Mouse (Mus musculus) kidney, embryonic 16.5 days (tissue): ENCODE results near the gene Coq8b. TPM values are rescaled to one million over a fixed set of nuclear protein-coding genes. Genes with fewer than 3 reads are reported as not detected.

ENCODE experiments used
- ATAC-seq: fragments of 200-750 bp; cut with Nextera tagmentation; 2 replicates; pipeline ENCODE4 v1.8.0; 2017; ENCODE audit warnings: moderate TSS enrichment; ENCODE audit not compliant: low FRiP score, low TSS enrichment
- H3K27ac ChIP-seq: fragments of 300-500 bp; sonication (generic); 2 replicates; pipeline ENCODE4 v1.5.1; 2014; ENCODE audit warnings: low read length
- H3K27me3 ChIP-seq: fragments of 300-500 bp; sonication (generic); 2 replicates; pipeline ENCODE4 v1.6.1; 2014; ENCODE audit warnings: low read length, control low read depth, mixed read lengths; ENCODE audit not compliant: insufficient read depth
- H3K36me3 ChIP-seq: fragments of 300-500 bp; sonication (generic); 2 replicates; pipeline ENCODE4 v1.6.1; 2014; ENCODE audit warnings: low read length, control low read depth, mixed read lengths; ENCODE audit not compliant: insufficient read depth
- H3K4me1 ChIP-seq: fragments of 300-500 bp; sonication (generic); 2 replicates; pipeline ENCODE4 v1.6.1; 2014; ENCODE audit warnings: low read length, control low read depth, mixed read lengths; ENCODE audit not compliant: insufficient read depth
- H3K4me2 ChIP-seq: fragments of 300-500 bp; sonication (generic); replicated peaks from 2 replicates; pipeline ENCODE4 v1.6.1; 2014; ENCODE audit warnings: low read depth, low read length
- H3K4me3 ChIP-seq: fragments of 300-500 bp; sonication (generic); 2 replicates; pipeline ENCODE4 v1.5.1; 2014; ENCODE audit warnings: mild to moderate bottlenecking, low read length
- H3K9ac ChIP-seq: fragments of 300-500 bp; sonication (generic); replicated peaks from 2 replicates; pipeline ENCODE4 v1.6.1; 2014; ENCODE audit warnings: low read length
- H3K9me3 ChIP-seq: fragments of 300-500 bp; sonication (generic); 2 replicates; pipeline ENCODE4 v1.6.1; 2016; ENCODE audit warnings: low read length, control low read depth
- WGBS: fragments of 180-500 bp; shearing (Covaris S2); extraction: QIAGEN DNeasy Blood & Tissue Kit; methylation state at CpG from one replicate; pipeline ENCODE4 v1.1.7; 2014; 5-methylcytosine and 5-hydroxymethylcytosine counted together
- polyA plus RNA-seq: library from polyadenylated mRNA; unstranded; fragments of >200 nt; fragmentation: Nextera tagmentation; extraction: Ambion mirVana; gene quantifications from 2 replicates; pipeline ENCODE4 v1.2.1, GENCODE M21; 2015

Gene Coq8b
- 26.4 and 28.6 TPM in 2 replicates for polyA plus RNA-seq

DNA sequence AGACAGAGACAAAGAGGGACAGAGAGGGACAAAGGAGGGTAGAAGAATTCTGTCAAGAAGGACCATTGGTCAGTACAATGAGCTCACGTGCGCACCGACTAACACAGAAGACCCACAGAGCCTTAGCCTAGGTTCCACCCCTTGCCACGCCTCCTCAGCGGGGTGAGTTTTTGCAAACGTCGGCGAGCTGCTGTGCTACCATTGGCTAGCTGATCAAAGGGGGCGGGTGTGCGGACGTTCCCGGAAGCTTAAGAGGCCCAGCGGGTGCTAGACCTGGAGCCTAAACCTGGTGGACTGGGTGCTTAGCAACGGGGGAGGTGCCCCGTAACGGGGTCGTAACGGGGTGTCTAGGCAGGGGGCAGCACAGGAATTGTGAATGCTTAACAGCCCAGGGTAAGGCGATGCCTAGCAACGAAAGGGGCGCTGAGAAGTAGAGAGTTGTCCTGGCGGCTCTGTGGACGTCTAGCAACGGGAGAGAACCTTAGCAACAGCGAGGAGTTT lies at the start of gene Coq8b:
TSS of gene Coq8b (plus strand) at position 243 of the 501 bp plus-strand sequence.
- Histone ChIP-seq H3K4me2 (peak within 1 kb of the TSS; percentile 73), H3K27ac (peak within 1 kb of the TSS; percentile 82), H3K36me3 (no peaks in the 10 kb centered on the region), H3K9me3 (no peaks in the 10 kb centered on the region), H3K4me1 (peaks cover 14% of the 10 kb centered on the region), H3K27me3 (no peaks in the 10 kb centered on the region), H3K4me3 (peak within 1 kb of the TSS; percentile 62), H3K9ac (peak within 1 kb of the TSS; percentile 64)
- ATAC-seq, result peak; percentile 93
- WGBS, result under 1% methylated on average over 25 of the region's 25 CpGs

DNA sequence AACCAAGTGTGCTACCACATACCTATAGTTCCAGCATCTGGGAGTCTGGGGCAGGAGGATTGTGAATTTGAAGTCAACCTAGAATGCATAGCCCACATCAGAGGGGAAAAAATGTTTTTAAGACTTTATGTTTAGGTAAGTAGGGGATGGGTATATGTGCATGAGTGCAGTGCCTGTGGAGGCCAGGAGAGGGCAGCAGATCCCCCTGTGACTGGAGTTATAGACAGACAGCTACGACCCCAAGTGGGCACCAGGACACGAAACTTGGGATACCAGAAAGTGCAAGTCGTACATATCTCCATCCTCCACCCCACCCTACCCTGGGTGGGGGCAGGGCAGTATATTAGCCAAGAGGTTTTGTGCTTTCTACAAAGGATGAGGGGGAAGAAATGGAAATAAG lies 47.9 kb upstream of the Coq8b start:
- H3K9ac ChIP-seq, result no peak overlapping the region
- WGBS, result 71% methylated on average over 3 of the region's 3 CpGs

DNA sequence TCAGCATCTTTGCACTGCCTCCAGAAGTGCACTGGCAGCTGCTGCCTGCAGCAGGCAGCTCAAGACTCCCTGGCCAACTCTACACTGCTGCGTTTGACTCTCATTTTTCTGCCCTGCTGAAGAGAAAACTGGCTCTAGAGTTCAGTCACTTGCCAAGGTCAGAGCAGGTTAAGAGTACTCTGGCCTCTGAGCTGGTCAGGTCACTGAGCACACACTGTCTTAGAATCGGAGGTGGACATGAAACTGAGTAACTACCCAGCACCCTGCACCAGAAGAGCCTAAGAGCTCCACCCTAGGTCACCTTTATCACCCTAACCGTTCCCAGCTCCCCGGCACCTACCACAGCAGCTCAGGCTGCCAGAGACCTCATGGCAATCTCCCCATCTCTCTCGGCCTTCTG lies 46.8 kb upstream of the Coq8b start:
- Histone ChIP-seq H3K4me2 (no peak overlapping the region), H3K27ac (no peak overlapping the region), H3K4me1 (no peaks in the 10 kb centered on the region), H3K9me3 (0 out of 2 replicates have a peak, but pooled peaks cover 6% of the 10 kb centered on the region), H3K36me3 (peaks cover 69% of the 10 kb centered on the region), H3K9ac (no peak overlapping the region), H3K4me3 (no peak overlapping the region), H3K27me3 (no peaks in the 10 kb centered on the region)
- no peak for ATAC-seq
- 93% methylated on average over 5 of the region's 5 CpGs for WGBS

More for the DNA sequence above, 47.9 kb upstream of the Coq8b start:
- Histone ChIP-seq H3K4me1 (no peaks in the 10 kb centered on the region), H3K4me2 (no peak overlapping the region), H3K4me3 (no peak overlapping the region), H3K27ac (no peak overlapping the region), H3K27me3 (no peaks in the 10 kb centered on the region), H3K36me3 (peaks cover 59% of the 10 kb centered on the region), H3K9me3 (0 out of 2 replicates have a peak, but pooled peaks cover 6% of the 10 kb centered on the region)
- no peak for ATAC-seq

DNA sequence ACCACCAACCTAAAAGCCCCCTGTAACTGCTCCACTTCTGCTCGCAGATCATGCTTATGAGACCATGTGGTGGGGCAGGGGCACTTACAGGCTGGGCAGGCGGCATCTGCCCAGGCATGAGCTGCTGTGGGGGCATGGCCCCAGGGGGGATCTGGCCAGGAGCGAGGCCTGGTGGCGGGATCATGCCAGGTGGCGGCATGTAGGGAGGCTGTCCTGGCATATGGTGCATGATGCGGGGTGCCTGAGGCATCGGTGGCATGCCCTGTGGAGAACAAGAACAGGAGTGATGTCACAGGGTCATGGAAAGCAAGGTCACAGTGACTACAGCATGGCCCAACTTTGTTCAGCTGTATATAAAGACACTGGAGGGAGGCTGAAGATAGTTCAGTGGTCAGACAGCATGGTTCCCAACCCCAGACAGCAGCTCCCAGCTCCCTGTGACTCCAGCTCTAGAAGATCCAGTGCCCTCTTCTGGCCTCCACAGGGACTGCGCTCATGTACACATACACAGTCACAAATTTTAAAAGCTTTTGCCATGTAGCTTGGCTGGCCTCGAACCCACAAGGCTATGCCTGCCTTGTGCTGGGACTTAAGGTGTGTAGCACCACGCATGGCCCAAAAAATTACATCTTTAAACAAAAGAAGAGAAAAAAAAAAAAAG lies 43.4 kb upstream of the Coq8b start:
- 97% methylated on average over 10 of the region's 10 CpGs for WGBS
- H3K27me3 ChIP-seq, result no peaks in the 10 kb centered on the region
- no peak overlapping the region for H3K4me2 ChIP-seq
- H3K36me3 ChIP-seq, result peaks cover 91% of the 10 kb centered on the region
- ATAC-seq, result no peak
- H3K9ac ChIP-seq, result no peak overlapping the region
- peaks cover 9% of the 10 kb centered on the region for H3K4me1 ChIP-seq
- H3K4me3 ChIP-seq, result no peak overlapping the region
- 0 out of 2 replicates have a peak, but pooled peaks cover 6% of the 10 kb centered on the region for H3K9me3 ChIP-seq
- no peak overlapping the region for H3K27ac ChIP-seq

DNA sequence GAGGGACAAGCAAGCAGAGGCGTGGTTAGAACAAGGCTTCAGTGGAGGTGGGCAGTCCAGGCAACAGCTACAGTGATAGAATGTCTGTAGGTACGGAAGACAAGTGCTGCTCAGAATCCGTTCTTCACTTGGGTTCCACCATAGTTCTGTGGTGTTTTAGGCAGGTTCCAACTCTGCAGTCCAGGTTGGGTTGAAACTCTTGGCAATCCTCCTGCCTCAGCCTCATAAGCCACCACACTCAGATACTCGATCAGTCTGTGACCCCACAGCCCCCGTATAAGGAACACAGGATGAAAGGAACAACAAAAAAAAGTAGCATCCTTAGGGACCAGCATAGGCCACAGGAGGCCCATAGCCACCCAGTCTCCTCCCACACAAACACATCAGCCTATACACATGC lies 40.4 kb upstream of the Coq8b start:
- H3K27me3 ChIP-seq, result no peaks in the 10 kb centered on the region
- H3K9me3 ChIP-seq, result 0 out of 2 replicates have a peak, but pooled peaks cover 3% of the 10 kb centered on the region
- 93% methylated on average over 5 of the region's 5 CpGs for WGBS
- H3K4me1 ChIP-seq, result peaks cover 17% of the 10 kb centered on the region
- no peak overlapping the region for H3K4me2 ChIP-seq
- no peak overlapping the region for H3K9ac ChIP-seq
- H3K27ac ChIP-seq, result no peak overlapping the region
- ATAC-seq, result no peak
- H3K4me3 ChIP-seq, result no peak overlapping the region
- peaks cover 68% of the 10 kb centered on the region for H3K36me3 ChIP-seq

DNA sequence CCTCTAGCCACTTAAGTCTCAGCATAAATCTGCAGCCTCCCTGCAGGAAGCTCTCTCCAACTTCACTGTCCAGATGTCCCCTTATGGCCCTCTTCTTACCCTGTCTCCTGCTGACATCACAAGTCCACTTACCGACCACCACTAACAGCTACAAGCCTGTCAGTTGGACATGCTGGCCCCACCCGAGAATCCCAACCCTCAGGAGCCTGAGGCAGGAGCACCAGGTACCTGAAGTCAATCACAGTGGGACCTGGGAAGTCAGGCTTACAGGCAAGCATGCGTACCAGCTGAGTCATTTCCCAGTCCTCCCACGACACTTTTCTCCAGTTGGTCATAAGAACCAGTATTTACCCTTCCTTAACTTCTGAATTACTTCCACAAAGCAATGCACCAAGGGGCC lies 39.1 kb upstream of the Coq8b start:
- H3K36me3 ChIP-seq, result peaks cover 55% of the 10 kb centered on the region
- ATAC-seq, result no peak
- H3K27me3 ChIP-seq, result no peaks in the 10 kb centered on the region
- peaks cover 17% of the 10 kb centered on the region for H3K4me1 ChIP-seq
- 0 out of 2 replicates have a peak overlapping the region, but pooled peaks have one; percentile 39 for H3K9ac ChIP-seq
- 69% methylated on average over 4 of the region's 4 CpGs for WGBS
- no peak overlapping the region for H3K4me3 ChIP-seq
- H3K27ac ChIP-seq, result no peak overlapping the region
- H3K4me2 ChIP-seq, result peak overlapping the region; percentile 20
- H3K9me3 ChIP-seq, result 0 out of 2 replicates have a peak, but pooled peaks cover 3% of the 10 kb centered on the region

DNA sequence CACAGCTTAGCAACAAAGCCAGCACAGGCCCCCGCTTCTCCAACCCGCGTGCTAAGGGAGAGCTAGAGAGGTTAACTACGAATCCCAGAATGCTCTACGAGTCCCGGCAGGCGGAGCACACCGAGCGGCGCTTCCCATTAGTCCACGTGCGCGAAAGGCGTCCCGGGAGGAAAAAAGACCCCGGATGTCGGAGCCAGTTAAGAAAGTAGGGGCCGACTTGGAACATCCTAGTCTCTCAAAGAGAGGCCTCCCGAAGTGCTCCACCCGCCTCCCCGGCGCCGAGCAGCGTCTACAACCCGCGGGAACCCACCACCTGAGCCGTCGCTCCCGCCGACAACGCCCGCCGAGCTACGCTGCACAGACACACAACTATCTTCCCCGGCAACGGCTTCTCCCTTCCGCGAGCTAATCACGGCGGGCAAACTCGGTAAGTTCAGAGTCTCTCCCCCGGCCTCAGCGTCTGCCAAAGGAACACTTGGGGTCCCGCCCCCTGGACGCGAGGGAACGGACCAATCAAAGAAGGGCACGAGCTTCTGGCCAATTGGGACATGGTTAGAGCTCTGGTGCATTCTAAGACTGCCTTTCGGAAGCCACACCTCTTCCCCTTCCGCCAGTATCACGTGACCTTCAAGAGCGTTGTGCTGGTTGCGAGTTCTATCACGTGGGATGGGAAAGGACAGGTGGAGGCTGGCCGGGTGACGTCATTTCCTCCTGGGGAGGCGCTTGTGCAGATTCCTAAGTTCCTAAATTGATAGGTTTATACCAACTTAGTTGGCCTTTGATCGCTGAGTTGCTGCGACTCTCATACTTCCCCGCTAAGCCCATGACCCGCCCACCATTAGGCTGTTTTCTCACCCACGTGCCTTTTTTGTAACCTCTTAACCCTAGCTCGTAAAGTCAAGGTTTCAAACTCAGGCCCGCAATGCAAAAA lies 36.9 kb upstream of the Coq8b start, which contains the start of the genes BC024978 and Snrpa:
TSS of gene BC024978 (plus strand) at position 101 of the 931 bp plus-strand sequence.
TSS of gene Snrpa (minus strand) at position 591 of the 931 bp plus-strand sequence.
- Histone ChIP-seq H3K4me2 (peak within 1 kb of the TSS; percentile 98), H3K27ac (peak within 1 kb of the TSS; percentile 100), H3K9me3 (no peaks in the 10 kb centered on the region), H3K9ac (peak within 1 kb of the TSS; percentile 98), H3K4me1 (peaks cover 17% of the 10 kb centered on the region), H3K36me3 (peaks cover 39% of the 10 kb centered on the region), H3K4me3 (peak within 1 kb of the TSS; percentile 98), H3K27me3 (no peaks in the 10 kb centered on the region)
- WGBS, result under 1% methylated on average over 64 of the region's 64 CpGs
- ATAC-seq, result peak; percentile 99

DNA sequence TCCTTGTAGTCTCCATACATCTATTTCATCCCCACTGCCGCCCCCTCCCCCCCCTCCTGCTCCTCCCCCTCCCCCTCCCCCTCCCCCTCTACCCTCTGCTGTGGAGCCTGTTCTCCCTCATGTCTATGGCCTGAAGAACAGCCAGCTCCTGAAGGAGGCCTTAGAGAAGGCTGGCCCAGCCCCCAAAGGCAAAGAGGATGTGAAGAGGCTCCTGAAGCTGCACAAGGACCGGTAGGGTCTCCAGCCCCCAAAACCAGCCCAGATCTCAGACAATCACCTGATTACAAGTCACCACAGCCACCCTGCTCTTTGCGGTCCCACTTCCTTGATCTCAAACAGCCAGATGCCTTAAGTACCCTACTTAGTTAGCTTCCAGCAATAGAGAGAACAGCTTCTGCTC lies 35.7 kb upstream of the Coq8b start:
- H3K9ac ChIP-seq, result no peak overlapping the region
- H3K36me3 ChIP-seq, result peaks cover 30% of the 10 kb centered on the region
- no peaks in the 10 kb centered on the region for H3K9me3 ChIP-seq
- peaks cover 17% of the 10 kb centered on the region for H3K4me1 ChIP-seq
- peak overlapping the region; percentile 98 for H3K4me2 ChIP-seq
- H3K4me3 ChIP-seq, result no peak overlapping the region
- no peak overlapping the region for H3K27ac ChIP-seq
- WGBS, result 88% methylated on average over 2 of the region's 3 CpGs
- no peaks in the 10 kb centered on the region for H3K27me3 ChIP-seq
- no peak for ATAC-seq

DNA sequence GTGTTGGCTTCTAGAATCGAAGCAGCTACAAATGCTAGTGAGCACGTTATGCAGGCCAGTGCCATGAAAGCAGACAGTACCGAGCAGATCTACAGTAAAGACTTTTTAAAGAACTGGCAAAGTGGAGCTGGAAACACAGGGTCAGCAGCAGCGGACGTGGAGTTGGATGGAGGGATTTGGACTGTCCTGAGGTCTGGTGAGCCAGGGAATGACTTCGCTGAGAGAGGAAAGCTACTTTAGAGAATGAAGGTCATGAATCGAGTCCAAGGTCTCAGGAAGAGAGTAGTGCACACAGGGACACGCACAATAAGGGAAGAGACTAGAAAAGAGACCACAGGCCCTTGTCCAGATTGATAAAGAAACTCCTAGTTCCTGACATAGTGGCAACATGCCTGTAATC lies 35.2 kb upstream of the Coq8b start:
- H3K27ac ChIP-seq, result no peak overlapping the region
- no peaks in the 10 kb centered on the region for H3K9me3 ChIP-seq
- no peak overlapping the region for H3K4me3 ChIP-seq
- H3K27me3 ChIP-seq, result no peaks in the 10 kb centered on the region
- no peak overlapping the region for H3K9ac ChIP-seq
- H3K36me3 ChIP-seq, result peaks cover 29% of the 10 kb centered on the region
- ATAC-seq, result no peak
- WGBS, result 92% methylated on average over 8 of the region's 8 CpGs
- no peak overlapping the region for H3K4me2 ChIP-seq
- H3K4me1 ChIP-seq, result peaks cover 17% of the 10 kb centered on the region
